Mouse (Mus musculus) urinary bladder, postnatal 36 days (tissue): ENCODE results near the gene Coq8b.

Source experiments
- DNase-seq, 2 experiments: peaks; one replicate each; pipeline ENCODE4 v3.0.0; 2022; ENCODE audit warnings: low spot score in 2 of 2, mixed read lengths in 1 of 2

Gene Coq8b

GRCm38 (mm10) chr7:27307551-27307950 lies 74.7 kb downstream of the Coq8b start:
- no peak for DNase-seq
